Mouse (Mus musculus) heart, postnatal 0 days (tissue): Measurements from ENCODE around the gene Xylt1.

Experiments used
- CTCF ChIP-seq: IDR thresholded peaks from 2 replicates; pipeline ENCODE4 v1.5.1; 2016; ENCODE audit warnings: antibody characterized with exemption, control low read depth, low read depth
- EP300 ChIP-seq: IDR thresholded peaks from 2 replicates; pipeline ENCODE4 v1.6.1; 2016; ENCODE audit warnings: antibody characterized with exemption, low read depth

DNA sequence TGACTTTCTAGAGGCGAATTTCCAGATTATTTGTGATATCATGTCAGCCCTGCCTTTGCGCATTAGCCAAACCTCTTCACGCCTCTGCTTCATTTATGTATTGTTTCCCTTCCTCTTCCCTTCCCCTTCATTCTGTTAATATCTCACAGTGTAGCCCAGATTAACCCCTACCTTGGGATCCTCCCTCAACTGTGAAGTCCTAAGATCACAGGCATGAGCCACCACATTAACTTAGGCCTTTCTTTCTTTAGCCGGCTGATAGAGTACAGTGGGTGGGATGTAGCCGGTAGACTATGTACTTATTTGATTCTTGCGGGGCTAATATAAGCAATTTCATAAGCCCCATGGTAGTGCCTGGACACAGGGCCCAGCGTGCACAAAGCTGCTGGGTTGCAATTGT is 62.4 kb downstream of the Xylt1 start:
- TF ChIP-seq CTCF, result no peak
- no peak for TF ChIP-seq EP300
